8 mouse cellular contexts compared by ENCODE assay signal in genomic region chr2:181060127-181060526, GRCm38 (mm10). TPM values are rescaled to one million over a fixed set of nuclear protein-coding genes. Genes with fewer than 3 reads are reported as not detected.
DNase-seq lines count a peak whose midpoint lies in the region; ATAC-seq and TF ChIP-seq lines count a peak whose summit lies in the region.

No protein-coding gene starts in this region.

- no peaks in the 10 kb centered on the region for H3K36me3 ChIP-seq in midbrain, postnatal 0 days (ENCODE audit: insufficient read depth, low read length)

- H3K27me3 ChIP-seq in midbrain, postnatal 0 days (ENCODE audit: insufficient read depth, low read length), result no peaks in the 10 kb centered on the region; the same call in 1 of the 2 replicates

- intact Hi-C loops in gastrocnemius, adult 2 months (cut with DNase I), result loop anchor here (1.0 to 2.0 kb wide), 2 partner anchors 64 to 135 kb away; no protein-coding TSS in a partner anchor
- intact Hi-C loops in left cerebral cortex, postnatal 4 days (cut with DNase I), result loop anchor here (5.0 to 10.0 kb wide), 2 partner anchors 63 to 135 kb away; partner anchors contain the start of genes Birc7 and Ythdf1

- no peak overlapping the region for H3K9ac ChIP-seq in midbrain, postnatal 0 days (replicated peaks; ENCODE audit: low read length, poor library complexity, severe bottlenecking)

- peak; percentile 68 for DNase-seq in ovary, postnatal 10 days (ENCODE audit: low spot score)
- DNase-seq in ovary, adult 18-20 months (ENCODE audit: low spot score), result no peak
- DNase-seq in cerebellum, postnatal 36 days, result peak; percentile 86 to 93
- DNase-seq in gastrocnemius, adult 2 months, result peak; percentile 81
- peak; percentile 87 for DNase-seq in kidney, adult 18-20 months
- DNase-seq in left cerebral cortex, postnatal 4 days, result peak; percentile 88
- DNase-seq in midbrain, postnatal 0 days (ENCODE audit: low spot score), result peak; percentile 87
- peak; percentile 40 to 81 for DNase-seq in spleen, postnatal 4 days (ENCODE audit: low spot score in 2 of 2)

- WGBS in midbrain, postnatal 0 days, result 15% methylated on average over 5 of the region's 5 CpGs

- peaks cover 15% of the 10 kb centered on the region; the same call in 1 of the 2 replicates for H3K4me1 ChIP-seq in midbrain, postnatal 0 days (ENCODE audit: insufficient read depth, low read length)

- no peaks in the 10 kb centered on the region for H3K9me3 ChIP-seq in midbrain, postnatal 0 days (ENCODE audit: low read length)

- H3K27ac ChIP-seq in gastrocnemius, adult 2 months, result no peak overlapping the region
- H3K27ac ChIP-seq in midbrain, postnatal 0 days (ENCODE audit: low read depth, low read length), result no peak overlapping the region

- ATAC-seq in midbrain, postnatal 0 days (ENCODE audit: low FRiP score), result peak; percentile 63

- no peak overlapping the region for H3K4me3 ChIP-seq in gastrocnemius, adult 2 months
- no peak overlapping the region for H3K4me3 ChIP-seq in midbrain, postnatal 0 days (ENCODE audit: low read depth, low read length)

- peak; percentile 89 for TF ChIP-seq CTCF in gastrocnemius, adult 2 months (IDR thresholded peaks at IDR 0.05)
- peak; percentile 98 for TF ChIP-seq CTCF in midbrain, postnatal 0 days (IDR thresholded peaks at IDR 0.05)

- H3K4me2 ChIP-seq in midbrain, postnatal 0 days (ENCODE audit: low read depth, low read length, poor library complexity, severe bottlenecking), result no peak overlapping the region

RNA-seq across cellular contexts. Expression of gene Chrna4, which starts 16.8 kb away (rescaled TPM):
- total RNA-seq in gastrocnemius, adult 2 months (2021), result not detected
- 10 to 100 TPM; 26.8 to 33.5 TPM for total RNA-seq in left cerebral cortex, postnatal 4 days (2021)
- total RNA-seq in midbrain, postnatal 0 days (2014; rRNA removed), result 53.9 and 58.7 TPM in 2 replicates
- polyA plus RNA-seq in midbrain, postnatal 0 days (2015; fragmentation: Nextera tagmentation; extraction: Ambion mirVana), result 43.6 and 47.8 TPM in 2 replicates

Comparison
In these comparisons a context has a peak if more than half of its experiments do, and no peak if none do; other contexts are left out.
1. RNA of gene Chrna4, which starts 16.8 kb away (total RNA-seq): 53.9 to 58.7 TPM in midbrain, postnatal 0 days and 26.8 to 33.5 TPM in left cerebral cortex, postnatal 4 days; not detected in gastrocnemius, adult 2 months; every median in the first group is over 10 times any median in the second.